Mouse (Mus musculus) frontal cortex, adult (tissue): ENCODE results near the gene Trpc3.
"Not testable (repeated sequence)": the region's sequence is repeated elsewhere in the genome, so short reads cannot be mapped to it uniquely, and the experiment has no call there.

Experiments
- ATAC-seq: cut with Nextera tagmentation; 2 replicates; pipeline ENCODE4 v1.9.2; 2017; ENCODE audit warnings: mild to moderate bottlenecking, moderate library complexity, mixed read lengths; ENCODE audit not compliant: low TSS enrichment

Trpc3 gene

GRCm38 (mm10) chr3:36689392-36690291 is at the start of gene Trpc3:
Gene Trpc3, minus strand, starts transcription at chr3:36690167.
- peak; percentile 82 for ATAC-seq

DNA sequence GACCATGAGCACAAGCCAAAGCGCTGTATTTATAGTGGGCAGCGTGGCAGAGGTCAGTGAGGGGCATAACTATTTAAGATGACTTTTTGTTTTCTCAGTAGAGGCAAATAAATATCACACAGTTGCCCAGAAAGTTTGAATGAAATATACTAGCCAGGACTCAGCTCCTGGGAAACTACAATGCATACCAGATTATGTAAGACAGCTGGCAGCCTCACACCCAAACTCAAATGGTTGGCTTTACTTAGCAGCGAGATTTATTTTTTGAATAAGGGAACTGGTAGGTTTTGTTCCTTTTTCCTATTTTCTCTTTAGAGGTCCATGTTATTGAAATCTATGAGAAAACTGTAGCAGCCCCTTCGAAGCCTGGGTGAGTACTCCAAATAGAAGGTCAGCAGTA is 48.1 kb upstream of the Trpc3 start:
- ATAC-seq: peak; percentile 91

- peak; percentile 88 for ATAC-seq
Measured at GRCm38 (mm10) chr3:36733075-36733474, 43.1 kb upstream of the Trpc3 start.

- ATAC-seq: no peak
Measured at GRCm38 (mm10) chr3:36726545-36726944, 36.6 kb upstream of the Trpc3 start.

- no peak for ATAC-seq
Measured at GRCm38 (mm10) chr3:36721850-36722249, 31.9 kb upstream of the Trpc3 start.

DNA sequence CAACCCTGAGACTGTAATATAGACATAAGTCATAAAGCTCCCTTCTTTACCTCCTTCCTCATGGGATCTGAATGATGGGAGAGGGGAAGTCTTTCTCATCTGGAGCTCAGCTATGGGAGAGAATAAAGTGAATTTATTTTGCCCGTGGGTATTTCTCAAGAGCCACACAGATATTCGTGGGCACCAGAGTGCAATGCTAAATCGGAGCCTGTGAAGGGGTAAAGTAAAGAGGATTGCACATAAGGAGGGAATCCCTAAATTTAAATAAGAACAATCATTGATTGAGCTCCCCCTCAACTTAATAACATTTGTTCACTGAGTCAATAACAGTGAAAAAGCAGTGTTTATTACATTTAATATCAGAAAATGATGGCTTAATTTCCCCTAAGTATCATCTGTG is 19.6 kb upstream of the Trpc3 start:
- ATAC-seq: no peak

DNA sequence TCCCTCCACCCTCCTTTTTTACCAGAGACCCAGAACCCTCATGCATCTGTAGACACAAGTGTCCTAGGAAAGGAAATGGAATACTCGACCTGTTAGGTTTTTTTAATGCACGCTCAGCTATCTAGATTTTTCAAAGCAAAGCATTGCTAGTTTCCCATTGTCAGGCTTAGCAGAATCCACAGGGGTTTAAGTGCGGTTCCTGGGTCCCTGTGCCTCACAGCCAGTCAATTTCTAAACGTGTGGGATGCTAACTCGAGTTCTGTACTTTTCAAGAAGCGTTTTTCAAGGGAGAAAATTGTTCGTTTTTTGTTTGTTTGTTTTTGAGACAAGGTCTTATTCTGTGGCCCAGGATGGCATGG is 304 bp upstream of the Trpc3 start:
- ATAC-seq: peak; percentile 38; the same call in 1 of the 2 replicates

DNA sequence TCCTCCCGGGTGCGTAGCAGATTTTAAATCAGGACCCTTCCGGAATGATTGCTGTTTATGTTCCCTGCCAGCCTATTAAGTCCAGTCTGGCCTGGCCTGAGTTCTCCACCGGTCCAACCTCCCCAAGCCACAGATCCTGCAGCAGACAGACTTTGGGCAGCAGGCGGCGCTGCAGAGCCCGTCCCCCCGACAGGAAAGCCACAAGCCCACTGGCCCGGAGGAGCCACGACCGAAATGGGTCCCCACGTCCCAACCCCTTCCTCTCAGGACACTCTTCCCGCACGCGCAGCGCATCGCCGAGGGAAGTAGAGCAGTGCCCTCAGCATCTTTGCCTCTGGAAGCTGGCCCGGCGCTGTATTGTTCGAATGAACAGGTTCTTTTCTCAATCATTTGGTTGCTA is 1.1 kb downstream of the Trpc3 start:
- peak; percentile 69 for ATAC-seq

GRCm38 (mm10) chr3:36675822-36676221 is 14.1 kb downstream of the Trpc3 start:
- ATAC-seq: no peak

DNA sequence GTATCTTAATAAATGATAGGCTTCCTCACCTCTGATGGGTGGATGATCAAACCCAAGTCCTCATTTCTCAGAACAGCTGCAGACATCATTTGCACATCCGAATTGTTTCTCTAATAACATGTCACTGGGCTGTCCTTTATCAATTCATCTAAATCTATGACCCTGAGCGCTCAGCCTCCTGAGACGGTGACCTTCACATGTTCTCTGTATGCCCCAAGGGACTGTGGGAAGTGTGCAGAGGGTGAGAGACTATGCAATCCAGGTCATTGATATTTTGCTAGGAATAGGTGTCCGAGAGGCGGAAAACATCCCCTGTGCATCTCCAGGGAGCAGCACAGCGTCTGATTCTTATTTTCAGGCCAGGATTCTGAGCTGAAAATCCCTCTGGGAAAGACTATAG is 22.2 kb downstream of the Trpc3 start:
- ATAC-seq: no peak

DNA sequence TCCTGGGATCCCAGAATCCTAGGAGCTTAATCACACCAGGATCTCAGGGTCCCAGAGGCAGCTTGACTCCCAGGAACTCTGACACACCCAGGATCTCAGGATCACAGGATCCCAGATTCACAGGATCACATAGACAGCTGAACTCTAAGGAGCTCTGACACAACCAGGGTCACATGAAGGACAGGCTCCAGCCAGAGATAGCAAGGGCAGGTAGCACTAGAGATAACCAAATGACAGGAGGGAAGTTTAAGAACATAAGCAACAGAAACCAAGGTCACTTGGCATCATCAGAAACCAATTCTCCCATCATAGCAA is 44.8 kb downstream of the Trpc3 start:
- not testable (repeated sequence) for ATAC-seq

GRCm38 (mm10) chr3:36644554-36645244 is 45.3 kb downstream of the Trpc3 start:
- no peak for ATAC-seq

GRCm38 (mm10) chr3:36643354-36643753 is 46.6 kb downstream of the Trpc3 start:
- ATAC-seq: 0 out of 2 replicates have a peak, but pooled peaks have one; percentile 5

DNA sequence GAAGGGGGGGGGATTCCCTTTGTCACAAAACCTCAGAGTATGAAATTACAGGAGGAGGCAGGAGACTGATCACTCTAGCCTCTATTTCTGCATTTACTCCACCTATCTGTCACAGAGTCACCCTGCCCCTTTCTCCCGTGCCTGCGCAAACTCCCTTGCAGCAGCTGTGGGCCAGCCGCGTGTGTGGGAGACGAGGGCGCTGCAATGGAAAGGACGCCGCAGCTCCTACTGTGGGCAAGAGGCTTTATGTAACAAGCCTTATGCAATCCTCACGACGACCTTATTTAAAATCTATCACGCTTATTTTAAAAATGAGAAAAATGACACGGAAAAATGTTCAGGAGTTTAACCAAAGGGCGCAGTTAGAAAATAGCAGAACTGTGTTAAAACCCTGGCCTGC is 47.2 kb downstream of the Trpc3 start:
- ATAC-seq: peak; percentile 97

GRCm38 (mm10) chr3:36640787-36641186 is 49.2 kb downstream of the Trpc3 start:
- no peak for ATAC-seq

DNA sequence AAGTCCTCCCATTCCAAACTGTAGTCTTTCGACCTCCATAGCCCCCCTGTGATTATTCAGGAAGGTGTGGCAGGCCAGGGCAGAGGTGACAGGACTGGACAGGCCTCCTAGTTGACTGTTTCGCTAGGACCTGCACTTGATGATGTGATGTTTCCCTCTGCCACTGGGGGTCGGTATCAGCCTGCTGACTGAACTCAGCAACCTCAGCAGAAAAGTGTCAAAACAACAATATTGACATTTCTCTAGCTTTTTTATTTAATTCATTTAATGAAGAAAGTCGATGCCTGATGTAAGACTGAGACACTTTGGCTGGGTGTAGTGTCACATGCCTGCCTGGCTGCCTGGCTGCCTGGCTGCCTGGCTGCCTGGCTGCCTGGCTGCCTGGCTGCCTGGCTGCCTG is 54.5 kb downstream of the Trpc3 start:
- ATAC-seq: peak; percentile 92

DNA sequence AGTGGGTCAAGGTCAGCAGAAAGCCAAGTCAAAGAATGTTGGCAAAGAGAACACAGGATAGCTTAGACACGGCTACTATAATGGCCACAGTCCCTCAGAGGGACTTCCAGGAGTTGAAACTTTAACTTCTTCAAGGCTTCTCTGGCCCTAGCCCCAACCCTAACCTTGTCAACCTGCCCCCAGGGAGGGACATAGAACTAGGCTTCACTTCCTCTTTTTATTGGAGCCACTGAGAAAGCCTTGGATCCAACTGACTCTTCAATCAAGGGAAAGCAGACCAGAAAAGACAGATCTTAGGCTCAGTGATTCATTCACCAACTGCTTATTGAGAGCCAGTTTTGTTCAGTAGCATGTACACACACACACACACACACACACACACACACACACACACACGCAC is 63.2 kb downstream of the Trpc3 start:
- no peak for ATAC-seq

- ATAC-seq: no peak
Measured at GRCm38 (mm10) chr3:36618181-36618580, 71.8 kb downstream of the Trpc3 start.

DNA sequence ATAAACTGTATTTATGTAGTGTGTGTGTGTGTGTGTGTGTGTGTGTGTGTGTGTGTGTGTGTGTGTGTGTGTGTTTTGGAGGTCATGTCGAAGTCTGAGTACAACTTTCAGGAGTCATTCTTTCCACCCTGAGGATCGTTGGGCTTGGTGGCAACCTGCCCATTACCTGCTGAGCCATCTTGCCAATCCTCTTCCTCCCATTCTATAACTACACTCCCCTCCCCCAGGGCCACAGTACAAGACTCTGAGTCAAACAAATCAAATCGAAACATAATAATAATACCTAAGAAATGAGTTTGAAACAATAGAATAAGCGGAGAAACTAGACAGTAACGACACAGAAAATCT is 76.1 kb downstream of the Trpc3 start:
- no peak for ATAC-seq

DNA sequence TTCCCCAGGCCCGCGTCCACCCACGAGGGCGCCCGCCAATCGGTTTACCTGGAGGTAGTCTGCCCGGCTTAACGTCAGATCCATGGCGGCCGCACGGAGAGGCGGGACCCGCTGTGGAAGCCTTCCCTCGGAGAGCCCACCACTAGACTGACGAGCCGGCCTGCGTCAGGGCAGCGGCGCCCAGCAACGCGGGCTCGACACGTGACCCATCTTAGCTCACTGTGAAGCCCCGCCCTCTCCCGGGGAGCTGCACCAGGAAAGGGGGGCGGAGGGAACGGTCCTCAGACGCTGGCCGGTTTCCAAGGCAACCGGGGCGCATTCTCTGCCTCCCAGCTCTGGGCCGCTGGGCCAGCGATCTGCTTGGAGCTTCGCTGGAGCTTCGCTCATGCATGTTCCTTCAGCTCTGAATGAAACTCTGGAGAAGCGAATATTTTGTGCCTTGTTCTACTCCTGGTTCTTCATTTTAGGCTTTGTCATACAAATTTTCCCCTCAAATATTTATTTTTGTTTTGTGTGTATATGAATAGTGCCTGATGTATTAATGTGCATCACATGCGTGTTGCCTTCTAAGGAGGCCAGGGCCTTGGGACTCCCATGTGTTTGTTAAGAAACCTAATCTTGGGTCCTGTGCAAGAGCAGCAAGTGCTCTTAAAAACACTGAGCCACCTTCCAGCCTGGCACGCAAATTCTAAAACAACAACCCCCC is 76.6 kb downstream of the Trpc3 start, which contains the start of gene Bbs7:
Gene Bbs7, minus strand, starts transcription at position 276 of the 706 bp plus-strand sequence.
- ATAC-seq: peak; percentile 96

DNA sequence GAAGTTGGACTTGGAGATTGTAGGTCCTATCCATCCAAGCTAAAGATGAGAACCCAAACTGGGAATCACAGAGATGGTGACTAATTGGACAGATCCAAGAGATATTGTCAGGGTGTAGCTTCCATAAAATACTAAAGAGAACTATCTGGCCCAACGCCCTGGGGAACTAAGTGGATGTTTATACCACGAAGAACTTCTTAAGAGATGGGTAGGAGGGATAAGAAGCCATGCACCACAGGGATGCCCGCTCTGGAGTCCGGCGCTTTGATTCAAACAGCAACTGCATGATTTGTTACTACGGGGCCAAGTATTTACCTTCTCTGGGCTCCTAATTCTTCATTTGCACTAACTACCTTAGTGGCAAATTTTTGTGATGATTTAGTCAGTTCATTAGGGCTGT is 77.3 kb downstream of the Trpc3 start:
- ATAC-seq: peak; percentile 62

GRCm38 (mm10) chr3:36605894-36606783 is 83.8 kb downstream of the Trpc3 start:
- no peak for ATAC-seq
